Mouse (Mus musculus) frontal cortex, postnatal 10 days (tissue): ENCODE measurements around the gene Gsg1l.

Source experiments
- DNase-seq, 2 experiments: peaks; one replicate each; pipeline ENCODE4 v3.0.0; 2022; ENCODE audit warnings: low spot score in 2 of 2, mixed read lengths in 1 of 2

Gsg1l gene

GRCm38 (mm10) chr7:125868570-125868969 lies 213.6 kb downstream of the Gsg1l start:
- DNase-seq: no peak

GRCm38 (mm10) chr7:125865234-125865633 lies 217.0 kb downstream of the Gsg1l start:
- DNase-seq: no peak

GRCm38 (mm10) chr7:125864026-125864425 lies 218.2 kb downstream of the Gsg1l start:
- no peak for DNase-seq

GRCm38 (mm10) chr7:125860421-125860820 lies 221.8 kb downstream of the Gsg1l start:
- no peak for DNase-seq

GRCm38 (mm10) chr7:125859564-125859963 lies 222.6 kb downstream of the Gsg1l start:
- DNase-seq: no peak

GRCm38 (mm10) chr7:125847528-125847866 lies 234.7 kb downstream of the Gsg1l start:
- DNase-seq: no peak

GRCm38 (mm10) chr7:125846866-125847527 lies 235.2 kb downstream of the Gsg1l start:
- DNase-seq: no peak

GRCm38 (mm10) chr7:125845611-125846010 lies 236.6 kb downstream of the Gsg1l start:
- no peak for DNase-seq

- no peak for DNase-seq
These were observed 244.0 kb downstream of the Gsg1l start for GRCm38 (mm10) chr7:125838078-125838742.

GRCm38 (mm10) chr7:125833471-125833870 lies 248.7 kb downstream of the Gsg1l start:
- no peak for DNase-seq

- no peak for DNase-seq
These were observed 249.4 kb downstream of the Gsg1l start for GRCm38 (mm10) chr7:125832767-125833166.

GRCm38 (mm10) chr7:125829121-125829666 lies 253.0 kb downstream of the Gsg1l start:
- DNase-seq: no peak

GRCm38 (mm10) chr7:125828561-125828960 lies 253.7 kb downstream of the Gsg1l start:
- no peak for DNase-seq
